Mouse (Mus musculus) left cerebral cortex, postnatal 10 days (tissue): ENCODE measurements at regions not wholly inside any gene's neighbourhood (a gene's known extent, or its start where the extent isn't known, plus 50 kb on each side); places are given as distances from the start of the nearest gene placed in this dataset.

ENCODE experiments used
- DNase-seq, 2 experiments: peaks; one replicate each; pipeline ENCODE4 v3.0.0; 2021 to 2022; ENCODE audit warnings: low spot score in 2 of 2, mixed read lengths in 1 of 2; ENCODE audit errors: extremely low spot score in 1 of 2
- intact Hi-C: fragments of 180-260 bp; cut with DNase I; formaldehyde crosslinking; loops from one replicate; pipeline ENCODE4 v1.15.1; 2025

DNA sequence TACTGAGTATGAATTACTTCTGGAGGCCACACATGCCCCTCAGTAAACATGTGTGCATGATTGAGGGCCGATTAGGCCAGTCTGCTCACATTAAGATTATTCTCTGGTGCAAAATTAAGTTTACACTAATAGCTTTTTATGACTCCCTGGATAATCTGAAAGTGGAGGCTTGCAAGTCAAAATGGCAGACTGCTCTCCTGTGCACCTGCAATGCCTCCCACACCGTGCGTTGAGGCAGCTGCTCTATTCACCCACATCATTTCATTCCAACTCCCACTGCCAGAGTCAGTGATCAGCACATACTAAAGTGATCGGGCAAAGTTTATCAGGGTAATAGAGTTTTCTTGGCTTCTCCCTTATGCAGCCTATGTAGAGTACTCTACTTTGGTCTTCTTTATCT is 61.0 kb upstream of the Nwd2 start:
- DNase-seq = no peak
- intact Hi-C loops = no loop called here
